Comparison of ENCODE assay signal across 25 mouse cellular contexts in genomic region chr1:178863756-178864155, GRCm38 (mm10).
DNase-seq lines count a peak whose midpoint lies in the region; ATAC-seq and TF ChIP-seq lines count a peak whose summit lies in the region.
"Had no signal": no experiment of that assay in that cellular context is flagged by ENCODE, and none has a peak within 500 bp of the region (broad histone marks: within the 10 kb centered on the region; RNA-seq: fewer than 3 reads in every experiment).

No protein-coding gene starts in this region.

- H3K27me3 ChIP-seq in midbrain, embryonic 13.5 days = no peaks in the 10 kb centered on the region
- H3K27me3 ChIP-seq in midbrain, embryonic 10.5 days (ENCODE audit: low read depth, poor library complexity, severe bottlenecking) = no peaks in the 10 kb centered on the region
- H3K27me3 ChIP-seq in midbrain, embryonic 15.5 days (replicated peaks) = no peaks in the 10 kb centered on the region
- H3K27me3 ChIP-seq in midbrain, postnatal 0 days (ENCODE audit: insufficient read depth, low read length) = no peaks in the 10 kb centered on the region
- H3K27me3 ChIP-seq in neural tube, embryonic 14.5 days (ENCODE audit: control insufficient read depth, insufficient read depth, low read length) = no peaks in the 10 kb centered on the region
- H3K27me3 ChIP-seq: embryonic facial prominence, embryonic 12.5 days; forebrain, embryonic 15.5 days; Patski had no signal

- TF ChIP-seq CTCF in midbrain, postnatal 0 days (IDR thresholded peaks at IDR 0.05) = no peak

- H3K27ac ChIP-seq in midbrain, embryonic 13.5 days = peak overlapping the region; percentile 11; the same call in 1 of the 2 replicates
- H3K27ac ChIP-seq in midbrain, embryonic 10.5 days (replicated peaks) = no peak overlapping the region
- H3K27ac ChIP-seq in midbrain, embryonic 15.5 days = 0 out of 2 replicates have a peak overlapping the region, but pooled peaks have one; percentile 35
- H3K27ac ChIP-seq in midbrain, postnatal 0 days (ENCODE audit: low read depth, low read length) = no peak overlapping the region
- H3K27ac ChIP-seq in neural tube, embryonic 14.5 days (ENCODE audit: low read depth, low read length) = no peak overlapping the region
- H3K27ac ChIP-seq in ES-E14 (ENCODE audit: insufficient read depth, low read depth, low read length, poor library complexity, severe bottlenecking) = no peak overlapping the region
- H3K27ac ChIP-seq: embryonic facial prominence, embryonic 10.5 days; embryonic facial prominence, embryonic 12.5 days; forebrain, embryonic 13.5 days; forebrain, embryonic 15.5 days had no signal

- H3K4me2 ChIP-seq in midbrain, embryonic 13.5 days (replicated peaks) = no peak overlapping the region
- no peak overlapping the region for H3K4me2 ChIP-seq in midbrain, embryonic 15.5 days
- no peak overlapping the region for H3K4me2 ChIP-seq in midbrain, postnatal 0 days (ENCODE audit: low read depth, low read length, poor library complexity, severe bottlenecking)
- H3K4me2 ChIP-seq in neural tube, embryonic 14.5 days (ENCODE audit: low read depth, low read length) = no peak overlapping the region
- H3K4me2 ChIP-seq: embryonic facial prominence, embryonic 12.5 days; forebrain, embryonic 13.5 days; forebrain, embryonic 15.5 days had no signal

- no peak for DNase-seq in midbrain, embryonic 10.5 days (ENCODE audit: low spot score)
- DNase-seq in midbrain, postnatal 0 days (ENCODE audit: low spot score) = no peak
- DNase-seq in neural tube, embryonic 10.5 days (ENCODE audit: extremely low spot score, low spot score) = no peak
- DNase-seq in ES-E14 (ENCODE audit: low read depth, low spot score) = no peak
- DNase-seq in B cell, adult 2 months = no peak
- DNase-seq: adrenal gland, adult 8-10 months; adrenal gland, postnatal 14 days; adrenal gland, postnatal 36 days; cerebellum, adult 11-12 months; cerebellum, adult 2 months; cerebellum, adult 9-10 months; cerebellum, postnatal 10 days; cerebellum, postnatal 25 days; forebrain, postnatal 0 days had no signal

- peak; percentile 45 for ATAC-seq in midbrain, embryonic 13.5 days
- 0 out of 2 replicates have a peak, but pooled peaks have one; percentile 46 for ATAC-seq in midbrain, embryonic 15.5 days (replicated peaks)
- ATAC-seq in midbrain, postnatal 0 days (ENCODE audit: low FRiP score) = no peak
- ATAC-seq in neural tube, embryonic 14.5 days (ENCODE audit: low read depth) = 0 out of 2 replicates have a peak, but pooled peaks have one; percentile 21
- ATAC-seq: activated CD4-positive, CD25-positive, alpha-beta regulatory T cell, adult 4 months; CD4-positive, CD25-positive, alpha-beta regulatory T cell, adult 4 months; forebrain, embryonic 13.5 days; forebrain, embryonic 15.5 days; forebrain, postnatal 0 days; Patski had no signal

- H3K9ac ChIP-seq in midbrain, embryonic 13.5 days (replicated peaks) = no peak overlapping the region
- no peak overlapping the region for H3K9ac ChIP-seq in midbrain, embryonic 15.5 days
- H3K9ac ChIP-seq in midbrain, postnatal 0 days (replicated peaks; ENCODE audit: low read length, poor library complexity, severe bottlenecking) = no peak overlapping the region
- no peak overlapping the region for H3K9ac ChIP-seq in neural tube, embryonic 14.5 days (replicated peaks; ENCODE audit: low read depth, low read length)
- H3K9ac ChIP-seq in ES-E14 (ENCODE audit: insufficient read depth, low read depth, low read length, poor library complexity, severe bottlenecking) = no peak overlapping the region
- H3K9ac ChIP-seq: embryonic facial prominence, embryonic 12.5 days; forebrain, embryonic 13.5 days; forebrain, embryonic 15.5 days; forebrain, postnatal 0 days had no signal

- no peaks in the 10 kb centered on the region for H3K9me3 ChIP-seq in midbrain, embryonic 13.5 days
- H3K9me3 ChIP-seq in midbrain, embryonic 10.5 days (replicated peaks) = no peaks in the 10 kb centered on the region
- H3K9me3 ChIP-seq in midbrain, embryonic 15.5 days = no peaks in the 10 kb centered on the region
- H3K9me3 ChIP-seq in midbrain, postnatal 0 days (ENCODE audit: low read length) = no peaks in the 10 kb centered on the region
- no peaks in the 10 kb centered on the region for H3K9me3 ChIP-seq in neural tube, embryonic 14.5 days (ENCODE audit: control insufficient read depth, low read length)
- no peaks in the 10 kb centered on the region for H3K9me3 ChIP-seq in ES-E14 (ENCODE audit: control insufficient read depth, insufficient read depth, low read depth, low read length)
- H3K9me3 ChIP-seq: embryonic facial prominence, embryonic 10.5 days; embryonic facial prominence, embryonic 12.5 days; forebrain, embryonic 13.5 days; forebrain, embryonic 15.5 days; G1E had no signal

- 81% methylated on average over 6 of the region's 6 CpGs for WGBS in midbrain, embryonic 13.5 days
- 92% methylated on average over 6 of the region's 6 CpGs for WGBS in midbrain, embryonic 10.5 days
- 76% methylated on average over 6 of the region's 6 CpGs for WGBS in midbrain, embryonic 15.5 days
- 77% methylated on average over 6 of the region's 6 CpGs for WGBS in midbrain, postnatal 0 days
- WGBS in neural tube, embryonic 14.5 days = 86% methylated on average over 6 of the region's 6 CpGs

- H3K4me3 ChIP-seq in midbrain, embryonic 13.5 days (replicated peaks) = no peak overlapping the region
- no peak overlapping the region for H3K4me3 ChIP-seq in midbrain, embryonic 10.5 days
- H3K4me3 ChIP-seq in midbrain, embryonic 15.5 days = no peak overlapping the region
- H3K4me3 ChIP-seq in midbrain, postnatal 0 days (ENCODE audit: low read depth, low read length) = no peak overlapping the region
- no peak overlapping the region for H3K4me3 ChIP-seq in neural tube, embryonic 14.5 days (ENCODE audit: low read depth, low read length)
- H3K4me3 ChIP-seq in ES-E14 (ENCODE audit: insufficient read depth in 1 of 2, low read depth in 1 of 2, low read length in 2 of 2, poor library complexity in 1 of 2, severe bottlenecking in 1 of 2) = no peak overlapping the region
- H3K4me3 ChIP-seq: embryonic facial prominence, embryonic 10.5 days; embryonic facial prominence, embryonic 12.5 days; forebrain, embryonic 13.5 days; forebrain, embryonic 15.5 days had no signal

- in situ Hi-C loops in ES-E14 (cut with MboI; ENCODE audit: low sequenced_read_pairs in 2 of 2, unreplicated experiment in 2 of 2) = no loop called here

- no peaks in the 10 kb centered on the region for H3K36me3 ChIP-seq in midbrain, embryonic 13.5 days
- H3K36me3 ChIP-seq in midbrain, embryonic 10.5 days = no peaks in the 10 kb centered on the region
- H3K36me3 ChIP-seq in midbrain, embryonic 15.5 days (replicated peaks) = no peaks in the 10 kb centered on the region
- no peaks in the 10 kb centered on the region for H3K36me3 ChIP-seq in midbrain, postnatal 0 days (ENCODE audit: insufficient read depth, low read length)
- H3K36me3 ChIP-seq in neural tube, embryonic 14.5 days (ENCODE audit: control insufficient read depth, insufficient read depth, low read length) = no peaks in the 10 kb centered on the region
- no peaks in the 10 kb centered on the region for H3K36me3 ChIP-seq in ES-E14 (ENCODE audit: control insufficient read depth, insufficient read depth, low read length, poor library complexity, severe bottlenecking)
- H3K36me3 ChIP-seq: embryonic facial prominence, embryonic 10.5 days; forebrain, embryonic 15.5 days; G1E had no signal

- peaks cover 10% of the 10 kb centered on the region for H3K4me1 ChIP-seq in midbrain, embryonic 13.5 days (replicated peaks)
- H3K4me1 ChIP-seq in midbrain, embryonic 10.5 days = peaks cover 9% of the 10 kb centered on the region
- peaks cover 18% of the 10 kb centered on the region for H3K4me1 ChIP-seq in midbrain, embryonic 15.5 days
- peaks cover 7% of the 10 kb centered on the region; the same call in 1 of the 2 replicates for H3K4me1 ChIP-seq in midbrain, postnatal 0 days (ENCODE audit: insufficient read depth, low read length)
- H3K4me1 ChIP-seq in neural tube, embryonic 14.5 days (ENCODE audit: control insufficient read depth, insufficient read depth, low read length) = no peaks in the 10 kb centered on the region
- H3K4me1 ChIP-seq in ES-E14 (ENCODE audit: control insufficient read depth in 2 of 2, insufficient read depth in 2 of 2, low read length in 2 of 2, poor library complexity in 1 of 2) = no peaks in the 10 kb centered on the region
- H3K4me1 ChIP-seq: embryonic facial prominence, embryonic 12.5 days had no signal

TF ChIP-seq in ES-E14, 5 proteins besides CTCF, POLR2A, EP300 and RAD21:
- TF ChIP-seq ZNF384 (IDR thresholded peaks at IDR 0.05; ENCODE audit: low read depth, low read length) (no peak), ZC3H11A (IDR thresholded peaks at IDR 0.05; ENCODE audit: borderline replicate concordance, low read depth, low read length) (no peak), CHD2 (IDR thresholded peaks at IDR 0.05; ENCODE audit: low read depth, low read length) (no peak), MAFK (IDR thresholded peaks at IDR 0.05; ENCODE audit: insufficient read depth, low read depth, low read length) (peak; percentile 64; the same call in 1 of the 2 replicates), HCFC1 (IDR thresholded peaks at IDR 0.05; ENCODE audit: borderline replicate concordance, insufficient read depth, low read length) (no peak)
TF ChIP-seq in ES-E14: peak in this region for 1.

Comparison
In these comparisons a context has a peak if more than half of its experiments do, and no peak if none do; other contexts are left out.
1. H3K27ac ChIP-seq: peak in midbrain, embryonic 13.5 days (single experiment) and midbrain, embryonic 15.5 days (single experiment); none in midbrain, embryonic 10.5 days (single experiment), midbrain, postnatal 0 days (single experiment), neural tube, embryonic 14.5 days (single experiment) and ES-E14 (single experiment).